Mouse (Mus musculus): Measurements from ENCODE around the gene Abhd17b. TPM values are rescaled to one million over a fixed set of nuclear protein-coding genes. Genes with fewer than 3 reads are reported as not detected.
"Not testable (repeated sequence)": the region's sequence is repeated elsewhere in the genome, so short reads cannot be mapped to it uniquely, and the experiment has no call there.

The Abhd17b gene
- polyA plus RNA-seq, 1 experiment from 2014 or later, result 26.0 TPM

DNA sequence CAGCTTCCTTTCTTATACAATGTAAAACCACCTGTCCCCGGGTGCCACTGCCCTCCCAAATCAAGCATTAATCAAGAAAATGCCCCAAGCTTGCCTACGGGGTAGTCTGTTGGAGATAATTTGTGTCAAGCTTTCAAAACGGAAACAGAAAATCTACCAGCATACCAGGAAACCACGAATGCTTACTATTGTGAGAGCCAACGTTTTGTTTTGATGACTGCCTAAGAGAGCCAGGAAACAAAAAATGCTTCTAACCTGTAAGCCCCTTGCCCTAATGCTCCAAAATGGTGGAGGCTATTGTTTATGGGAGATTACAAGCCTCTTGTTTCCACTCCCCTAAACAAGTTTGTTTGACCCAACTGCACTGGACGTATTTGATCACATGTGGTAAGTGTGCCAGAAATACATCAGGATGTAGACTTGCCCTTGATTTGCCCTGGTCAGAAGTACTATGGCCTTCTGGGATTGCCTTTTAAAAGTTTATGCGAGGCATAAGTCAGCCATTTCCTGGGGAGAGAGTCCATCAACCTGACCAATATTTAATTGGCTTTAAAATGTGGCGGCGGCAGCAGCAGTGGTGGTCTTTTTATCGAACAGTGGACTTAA lies 61.4 kb downstream of the Abhd17b start:
- H3K36me3 ChIP-seq (ENCODE audit: control insufficient read depth, insufficient read depth), result no peaks in the 10 kb centered on the region
- WGBS, result 74% methylated on average over 10 of the region's 10 CpGs
- H3K4me1 ChIP-seq (replicated peaks; ENCODE audit: control insufficient read depth, insufficient read depth, low read length), result no peaks in the 10 kb centered on the region
- TF ChIP-seq CTCF (IDR thresholded peaks at IDR 0.05; ENCODE audit: low read depth), result no peak
- no peak for ATAC-seq
- no peaks in the 10 kb centered on the region for H3K9me3 ChIP-seq (ENCODE audit: control insufficient read depth)
- H3K27me3 ChIP-seq (replicated peaks; ENCODE audit: control insufficient read depth, insufficient read depth, low read length), result no peaks in the 10 kb centered on the region
- no peak overlapping the region for H3K4me2 ChIP-seq (replicated peaks; ENCODE audit: low read depth)
- no peak overlapping the region for H3K9ac ChIP-seq (ENCODE audit: low read depth, low read length)
- no peak overlapping the region for H3K4me3 ChIP-seq (ENCODE audit: low read depth, low read length)
- H3K27ac ChIP-seq (ENCODE audit: low read depth, low read length), result no peak overlapping the region

DNA sequence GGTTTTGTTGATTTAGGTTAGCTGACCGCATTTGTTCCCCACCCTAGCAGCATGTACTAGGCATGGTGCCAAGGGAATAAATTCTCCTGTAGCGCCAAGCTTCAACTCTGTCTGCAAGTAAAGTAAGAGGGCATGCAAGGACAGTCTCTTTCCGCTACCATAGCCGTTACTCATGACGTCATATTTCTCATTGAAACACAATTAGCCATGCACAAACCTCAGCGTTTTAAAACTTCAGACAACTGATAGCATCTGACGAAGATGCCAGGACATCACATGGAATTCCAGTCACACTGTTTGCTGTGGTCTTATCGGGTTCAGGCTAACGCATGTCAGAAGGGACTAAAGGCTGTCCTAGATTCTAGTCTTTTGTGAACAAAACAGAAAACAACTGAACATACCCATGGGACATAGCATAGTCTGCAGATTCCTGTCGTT lies 62.0 kb downstream of the Abhd17b start:
- H3K9me3 ChIP-seq (ENCODE audit: control insufficient read depth), result no peaks in the 10 kb centered on the region
- WGBS, result 70% methylated on average over 10 of the region's 10 CpGs
- no peak for ATAC-seq

GRCm38 (mm10) chr19:21715515-21715914 lies 62.5 kb downstream of the Abhd17b start:
- H3K9ac ChIP-seq (ENCODE audit: low read depth, low read length), result no peak overlapping the region
- no peaks in the 10 kb centered on the region for H3K36me3 ChIP-seq (ENCODE audit: control insufficient read depth, insufficient read depth)
- H3K27ac ChIP-seq (ENCODE audit: low read depth, low read length), result no peak overlapping the region
- no peak for TF ChIP-seq CTCF (IDR thresholded peaks at IDR 0.05; ENCODE audit: low read depth)
- no peaks in the 10 kb centered on the region for H3K4me1 ChIP-seq (replicated peaks; ENCODE audit: control insufficient read depth, insufficient read depth, low read length)
- no peaks in the 10 kb centered on the region for H3K27me3 ChIP-seq (replicated peaks; ENCODE audit: control insufficient read depth, insufficient read depth, low read length)
- H3K9me3 ChIP-seq (ENCODE audit: control insufficient read depth), result no peaks in the 10 kb centered on the region
- 88% methylated on average over 9 of the region's 9 CpGs for WGBS
- no peak overlapping the region for H3K4me2 ChIP-seq (replicated peaks; ENCODE audit: low read depth)
- H3K4me3 ChIP-seq (ENCODE audit: low read depth, low read length), result no peak overlapping the region
- no peak for ATAC-seq

More for the DNA sequence above, 62.0 kb downstream of the Abhd17b start:
- H3K9ac ChIP-seq (ENCODE audit: low read depth, low read length), result no peak overlapping the region
- H3K4me3 ChIP-seq (ENCODE audit: low read depth, low read length), result no peak overlapping the region
- H3K36me3 ChIP-seq (ENCODE audit: control insufficient read depth, insufficient read depth), result no peaks in the 10 kb centered on the region
- H3K4me1 ChIP-seq (replicated peaks; ENCODE audit: control insufficient read depth, insufficient read depth, low read length), result no peaks in the 10 kb centered on the region
- H3K27me3 ChIP-seq (replicated peaks; ENCODE audit: control insufficient read depth, insufficient read depth, low read length), result no peaks in the 10 kb centered on the region
- no peak overlapping the region for H3K27ac ChIP-seq (ENCODE audit: low read depth, low read length)
- no peak overlapping the region for H3K4me2 ChIP-seq (replicated peaks; ENCODE audit: low read depth)
- no peak for TF ChIP-seq CTCF (IDR thresholded peaks at IDR 0.05; ENCODE audit: low read depth)

DNA sequence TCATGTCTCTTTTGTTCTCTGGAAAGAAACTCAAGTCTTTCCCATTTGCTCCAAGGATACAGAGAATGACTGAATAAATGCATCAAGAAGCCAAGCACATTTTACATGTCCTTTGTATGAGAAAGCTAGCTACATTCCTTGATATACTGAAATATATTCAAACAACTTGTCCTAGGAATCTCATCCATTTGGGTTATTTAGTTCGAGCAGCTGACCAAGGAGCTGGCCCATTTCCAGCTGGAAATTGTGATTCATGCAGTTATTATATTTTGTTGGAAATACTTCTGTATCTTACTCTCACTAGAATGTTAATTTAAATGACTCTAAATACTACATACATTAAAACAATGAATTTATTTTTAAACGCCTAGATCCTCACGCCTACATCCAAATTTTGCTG lies 63.5 kb downstream of the Abhd17b start:
- H3K4me3 ChIP-seq (ENCODE audit: low read depth, low read length), result no peak overlapping the region
- TF ChIP-seq CTCF (IDR thresholded peaks at IDR 0.05; ENCODE audit: low read depth), result no peak
- no peak for ATAC-seq
- WGBS, result 66% methylated on average over 3 of the region's 3 CpGs
- H3K4me1 ChIP-seq (replicated peaks; ENCODE audit: control insufficient read depth, insufficient read depth, low read length), result no peaks in the 10 kb centered on the region
- H3K4me2 ChIP-seq (replicated peaks; ENCODE audit: low read depth), result no peak overlapping the region
- no peaks in the 10 kb centered on the region for H3K27me3 ChIP-seq (replicated peaks; ENCODE audit: control insufficient read depth, insufficient read depth, low read length)
- no peaks in the 10 kb centered on the region for H3K9me3 ChIP-seq (ENCODE audit: control insufficient read depth)
- H3K9ac ChIP-seq (ENCODE audit: low read depth, low read length), result no peak overlapping the region
- H3K27ac ChIP-seq (ENCODE audit: low read depth, low read length), result no peak overlapping the region
- no peaks in the 10 kb centered on the region for H3K36me3 ChIP-seq (ENCODE audit: control insufficient read depth, insufficient read depth)

DNA sequence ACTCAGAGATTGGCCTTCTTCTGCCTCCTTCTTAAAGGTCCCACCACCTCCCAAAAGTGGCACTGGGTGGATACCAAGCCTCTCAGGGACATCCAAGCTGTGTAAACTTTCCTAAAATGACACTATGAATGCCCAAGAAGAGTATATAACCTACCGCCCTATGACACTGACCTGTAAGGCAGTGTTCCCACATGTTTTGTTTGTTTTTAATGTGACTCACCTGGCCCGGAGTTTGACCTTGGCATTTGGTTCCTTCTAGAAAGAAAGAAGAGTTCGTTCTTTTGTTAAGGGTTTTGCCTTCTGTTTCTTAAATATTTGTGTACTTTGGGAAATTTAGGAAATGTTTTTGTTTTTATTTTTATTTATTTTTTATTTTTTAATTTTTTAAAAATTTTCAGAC lies 66.2 kb downstream of the Abhd17b start:
- WGBS, result 75% methylated on average over 3 of the region's 3 CpGs
- no peak overlapping the region for H3K4me3 ChIP-seq (ENCODE audit: low read depth, low read length)
- no peaks in the 10 kb centered on the region for H3K27me3 ChIP-seq (replicated peaks; ENCODE audit: control insufficient read depth, insufficient read depth, low read length)

GRCm38 (mm10) chr19:21720950-21721349 lies 68.0 kb downstream of the Abhd17b start:
- Histone ChIP-seq H3K27me3 (replicated peaks; ENCODE audit: control insufficient read depth, insufficient read depth, low read length) (no peaks in the 10 kb centered on the region), H3K4me1 (replicated peaks; ENCODE audit: control insufficient read depth, insufficient read depth, low read length) (no peaks in the 10 kb centered on the region), H3K9me3 (ENCODE audit: control insufficient read depth) (no peaks in the 10 kb centered on the region), H3K4me2 (replicated peaks; ENCODE audit: low read depth) (no peak overlapping the region), H3K27ac (ENCODE audit: low read depth, low read length) (no peak overlapping the region), H3K9ac (ENCODE audit: low read depth, low read length) (no peak overlapping the region), H3K4me3 (ENCODE audit: low read depth, low read length) (no peak overlapping the region), H3K36me3 (ENCODE audit: control insufficient read depth, insufficient read depth) (no peaks in the 10 kb centered on the region)
- TF ChIP-seq CTCF (IDR thresholded peaks at IDR 0.05; ENCODE audit: low read depth), result no peak
- WGBS, result 90% methylated on average over 5 of the region's 5 CpGs
- ATAC-seq, result no peak

More for the DNA sequence above, 66.2 kb downstream of the Abhd17b start:
- TF ChIP-seq CTCF (IDR thresholded peaks at IDR 0.05; ENCODE audit: low read depth), result no peak
- Histone ChIP-seq H3K4me2 (replicated peaks; ENCODE audit: low read depth) (no peak overlapping the region), H3K4me1 (replicated peaks; ENCODE audit: control insufficient read depth, insufficient read depth, low read length) (no peaks in the 10 kb centered on the region), H3K9me3 (ENCODE audit: control insufficient read depth) (no peaks in the 10 kb centered on the region), H3K27ac (ENCODE audit: low read depth, low read length) (no peak overlapping the region), H3K9ac (ENCODE audit: low read depth, low read length) (no peak overlapping the region), H3K36me3 (ENCODE audit: control insufficient read depth, insufficient read depth) (no peaks in the 10 kb centered on the region)
- ATAC-seq, result no peak

DNA sequence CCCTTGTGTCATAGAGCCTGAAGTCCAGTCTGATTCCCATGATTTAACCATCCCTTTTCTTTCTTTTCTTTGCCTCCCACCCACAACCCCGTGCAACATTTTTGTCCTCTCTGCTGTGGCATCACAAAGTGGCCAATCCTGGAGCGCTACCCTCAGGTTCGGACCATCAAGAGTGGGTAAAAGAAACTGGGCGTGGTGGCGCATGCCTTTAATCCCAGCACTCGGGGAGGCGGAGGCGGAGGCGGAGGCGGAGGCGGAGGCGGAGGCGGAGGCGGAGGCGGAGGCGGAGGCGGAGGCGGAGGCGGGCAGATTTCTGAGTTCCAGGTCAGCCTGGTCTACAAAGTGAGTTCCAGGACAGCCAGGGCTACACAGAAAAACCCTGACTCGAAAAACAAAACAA lies 70.3 kb downstream of the Abhd17b start:
- WGBS, result 97% methylated on average over 20 of the region's 20 CpGs
- not testable (repeated sequence) for H3K36me3 ChIP-seq (ENCODE audit: control insufficient read depth, insufficient read depth); H3K27me3 ChIP-seq (replicated peaks; ENCODE audit: control insufficient read depth, insufficient read depth, low read length); H3K9ac ChIP-seq (ENCODE audit: low read depth, low read length); H3K27ac ChIP-seq (ENCODE audit: low read depth, low read length); H3K4me3 ChIP-seq (ENCODE audit: low read depth, low read length); ATAC-seq; H3K9me3 ChIP-seq (ENCODE audit: control insufficient read depth); H3K4me2 ChIP-seq (replicated peaks; ENCODE audit: low read depth); H3K4me1 ChIP-seq (replicated peaks; ENCODE audit: control insufficient read depth, insufficient read depth, low read length)

All from intestine, postnatal 0 days (tissue).